Mouse (Mus musculus): Measurements from ENCODE around the gene Gstt2. TPM values are rescaled to one million over a fixed set of nuclear protein-coding genes. Genes with fewer than 3 reads are reported as not detected.

Gstt2 gene
- polyA plus RNA-seq, 1 experiment from 2014 or later = 0.35 TPM

DNA sequence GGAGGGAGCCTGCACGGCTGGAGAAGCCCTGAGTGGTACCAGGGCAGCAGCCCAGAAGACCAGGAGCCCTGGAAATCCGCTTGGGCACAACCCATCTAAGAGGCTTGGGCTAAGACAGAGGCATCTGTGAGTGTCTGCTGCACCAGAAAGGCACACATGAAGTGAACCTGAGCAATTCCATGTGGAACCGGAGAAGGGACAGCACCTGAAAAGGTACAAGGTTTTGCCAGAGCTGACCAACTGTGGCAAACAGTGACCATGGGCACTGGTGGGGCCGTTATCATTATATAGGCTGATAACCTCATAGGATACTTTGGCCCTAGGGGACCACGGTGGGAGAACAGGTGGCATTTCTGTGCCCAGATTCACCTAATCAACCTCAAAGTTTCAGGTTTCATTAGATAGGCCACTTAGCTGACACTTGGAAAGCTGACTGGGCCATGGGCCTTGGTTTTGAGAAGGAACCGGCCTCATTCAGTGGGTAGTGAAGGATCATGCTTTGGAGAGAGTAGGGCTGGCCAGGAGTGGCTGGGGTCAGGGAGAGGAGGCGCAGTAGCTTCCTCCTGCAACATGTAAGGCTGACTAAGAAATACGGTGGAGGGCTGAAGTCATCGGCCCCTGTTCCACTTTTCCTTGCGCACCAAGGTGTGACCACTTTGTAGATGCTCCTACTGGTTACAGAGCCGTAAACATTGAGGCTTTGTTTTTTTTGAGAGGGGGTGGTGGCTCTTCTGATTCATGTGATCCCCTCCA lies 19.1 kb upstream of the Gstt2 start:
- TF ChIP-seq CTCF (IDR thresholded peaks at IDR 0.05) = no peak
- ChIA-PET CTCF (interaction anchor here (1.0 to 1.9 kb wide), 2 partner anchors 91 to 112 kb away, joined by 4 read pairs; no protein-coding TSS in a partner anchor), POLR2A (no interaction called here)
- ATAC-seq = no peak
- in situ Hi-C loops (cut with MboI; ENCODE audit: low pct_unique_long_range_greater_than_20kb) = loop anchor here (5.0 kb wide), 4 partner anchors 89 to 269 kb away; partner anchors contain the start of genes Ggt5 and Gm5134
- no peak for DNase-seq (ENCODE audit: low read depth, low spot score)
- H3K27me3 ChIP-seq = no peaks in the 10 kb centered on the region

GRCm38 (mm10) chr10:75855416-75855981 lies 18.3 kb upstream of the Gstt2 start:
- no peak for ATAC-seq
- ChIA-PET CTCF (interaction anchor here (1.2 to 2.5 kb wide), 2 partner anchors 22 to 111 kb away, joined by 3 to 13 read pairs; no protein-coding TSS in a partner anchor), POLR2A (interaction anchor here (1.5 kb wide), 1 partner anchor 76 kb away, joined by 3 read pairs; no protein-coding TSS in a partner anchor)
- in situ Hi-C loops (cut with MboI; ENCODE audit: low pct_unique_long_range_greater_than_20kb) = loop anchor here (5.0 kb wide), 4 partner anchors 88 to 268 kb away; partner anchors contain the start of genes Ggt5 and Gm5134
- no peak for TF ChIP-seq CTCF (IDR thresholded peaks at IDR 0.05)
- DNase-seq (ENCODE audit: low read depth, low spot score) = no peak
- H3K27me3 ChIP-seq = no peaks in the 10 kb centered on the region

GRCm38 (mm10) chr10:75854791-75855190 lies 17.6 kb upstream of the Gstt2 start:
- in situ Hi-C loops (cut with MboI; ENCODE audit: low pct_unique_long_range_greater_than_20kb) = loop anchor here (5.0 kb wide), 4 partner anchors 87 to 267 kb away; partner anchors contain the start of genes Ggt5 and Gm5134
- no peak for ATAC-seq
- H3K27me3 ChIP-seq = no peaks in the 10 kb centered on the region
- POLR2A ChIA-PET = interaction anchor here (1.5 kb wide), 1 partner anchor 77 kb away, joined by 3 read pairs; no protein-coding TSS in a partner anchor
- CTCF ChIA-PET = interaction anchor here (1.2 to 2.5 kb wide), 2 partner anchors 21 to 110 kb away, joined by 3 to 13 read pairs; no protein-coding TSS in a partner anchor
- DNase-seq (ENCODE audit: low read depth, low spot score) = no peak
- TF ChIP-seq CTCF (IDR thresholded peaks at IDR 0.05) = no peak

- CTCF ChIA-PET = interaction anchor here (1.0 to 2.5 kb wide), 3 partner anchors 17 to 114 kb away, joined by 3 to 13 read pairs (median 3); partner anchors contain the start of gene Gstt2
- ATAC-seq (no peak), DNase-seq (ENCODE audit: low read depth, low spot score) (no peak)
- in situ Hi-C loops (cut with MboI; ENCODE audit: low pct_unique_long_range_greater_than_20kb) = no loop called here
- POLR2A ChIA-PET = interaction anchor here (1.5 kb wide), 1 partner anchor 78 kb away, joined by 3 read pairs; no protein-coding TSS in a partner anchor
- no peak for TF ChIP-seq CTCF (IDR thresholded peaks at IDR 0.05)
- no peaks in the 10 kb centered on the region for H3K27me3 ChIP-seq
Measured at GRCm38 (mm10) chr10:75854096-75854495, 16.9 kb upstream of the Gstt2 start.

DNA sequence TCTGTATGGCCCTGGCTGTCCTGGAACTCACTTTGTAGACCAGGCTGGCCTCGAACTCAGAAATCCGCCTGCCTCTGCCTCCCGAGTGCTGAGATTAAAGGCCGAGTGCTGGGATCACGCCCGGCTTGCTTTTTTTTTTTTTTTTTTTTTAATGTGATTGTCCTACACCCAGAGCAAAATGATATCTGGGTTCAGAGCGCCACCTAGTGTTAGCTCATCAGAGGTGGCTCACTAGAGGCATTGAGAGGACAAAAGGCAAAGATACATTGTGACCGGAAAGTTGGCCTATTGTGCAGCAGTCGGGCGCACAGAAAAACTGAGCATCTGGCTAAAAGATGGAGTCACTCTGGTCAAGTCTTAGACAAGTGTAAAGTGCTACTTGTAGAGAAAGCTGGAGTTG lies 16.2 kb upstream of the Gstt2 start:
- TF ChIP-seq CTCF (IDR thresholded peaks at IDR 0.05) = no peak
- no peak for ATAC-seq
- in situ Hi-C loops (cut with MboI; ENCODE audit: low pct_unique_long_range_greater_than_20kb) = no loop called here
- CTCF ChIA-PET = interaction anchor here (0.6 to 2.5 kb wide), 4 partner anchors 16 to 114 kb away, joined by 3 to 13 read pairs (median 3); partner anchors contain the start of gene Gstt2
- POLR2A ChIA-PET = interaction anchor here (0.7 kb wide), 1 partner anchor 467 kb away, joined by 7 read pairs; no protein-coding TSS in a partner anchor
- H3K27me3 ChIP-seq = no peaks in the 10 kb centered on the region
- no peak for DNase-seq (ENCODE audit: low read depth, low spot score)

DNA sequence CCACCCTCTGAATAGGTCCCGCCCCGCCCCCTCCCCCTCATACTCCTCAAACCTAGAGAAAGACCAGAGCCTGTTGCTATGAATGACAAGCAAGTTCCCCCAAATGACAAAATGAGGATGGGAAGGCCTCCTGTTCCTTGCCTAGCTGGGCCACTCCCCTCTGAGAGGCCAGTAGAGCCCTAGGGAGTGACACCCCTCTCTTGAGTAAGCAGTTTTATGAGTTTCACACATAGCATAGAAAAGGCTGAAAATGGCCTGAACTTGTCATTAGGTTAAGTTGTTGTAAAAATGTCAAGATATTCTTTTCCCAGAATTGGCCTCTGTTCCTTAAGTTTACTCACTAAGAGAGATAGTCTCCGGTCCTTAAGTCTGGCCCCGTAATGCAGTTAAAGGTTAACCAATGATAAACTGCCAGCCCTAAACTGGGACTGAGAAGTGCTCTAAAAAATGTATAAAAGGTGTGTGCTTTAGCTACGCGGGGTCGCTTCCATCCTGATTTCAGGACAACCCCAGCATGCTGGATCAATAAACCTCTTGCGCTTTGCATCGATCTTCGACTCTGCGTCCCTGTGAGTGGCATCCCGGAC lies 15.4 kb upstream of the Gstt2 start:
- in situ Hi-C loops (cut with MboI; ENCODE audit: low pct_unique_long_range_greater_than_20kb) = no loop called here
- TF ChIP-seq CTCF (IDR thresholded peaks at IDR 0.05) = no peak
- ATAC-seq = no peak
- no peaks in the 10 kb centered on the region for H3K27me3 ChIP-seq
- no peak for DNase-seq (ENCODE audit: low read depth, low spot score)
- POLR2A ChIA-PET = interaction anchor here (0.5 to 0.7 kb wide), 2 partner anchors 13 to 467 kb away, joined by 3 to 7 read pairs; no protein-coding TSS in a partner anchor
- CTCF ChIA-PET = interaction anchor here (0.6 to 1.3 kb wide), 2 partner anchors 17 to 113 kb away, joined by 3 read pairs; no protein-coding TSS in a partner anchor

GRCm38 (mm10) chr10:75851681-75852080 lies 14.5 kb upstream of the Gstt2 start:
- DNase-seq (ENCODE audit: low read depth, low spot score) = no peak
- POLR2A ChIA-PET = interaction anchor here (0.6 kb wide), 1 partner anchor 144 kb away, joined by 3 read pairs; no protein-coding TSS in a partner anchor
- CTCF ChIA-PET = no interaction called here
- in situ Hi-C loops (cut with MboI; ENCODE audit: low pct_unique_long_range_greater_than_20kb) = no loop called here
- no peaks in the 10 kb centered on the region for H3K27me3 ChIP-seq
- no peak for ATAC-seq
- no peak for TF ChIP-seq CTCF (IDR thresholded peaks at IDR 0.05)

- no peaks in the 10 kb centered on the region for H3K27me3 ChIP-seq
- in situ Hi-C loops (cut with MboI; ENCODE audit: low pct_unique_long_range_greater_than_20kb) = no loop called here
- DNase-seq (ENCODE audit: low read depth, low spot score) (no peak), ATAC-seq (no peak)
- POLR2A ChIA-PET = interaction anchor here (0.6 kb wide), 1 partner anchor 144 kb away, joined by 3 read pairs; no protein-coding TSS in a partner anchor
- CTCF ChIA-PET = no interaction called here
- TF ChIP-seq CTCF (IDR thresholded peaks at IDR 0.05) = no peak
Measured at GRCm38 (mm10) chr10:75851076-75851475, 13.9 kb upstream of the Gstt2 start.

DNA sequence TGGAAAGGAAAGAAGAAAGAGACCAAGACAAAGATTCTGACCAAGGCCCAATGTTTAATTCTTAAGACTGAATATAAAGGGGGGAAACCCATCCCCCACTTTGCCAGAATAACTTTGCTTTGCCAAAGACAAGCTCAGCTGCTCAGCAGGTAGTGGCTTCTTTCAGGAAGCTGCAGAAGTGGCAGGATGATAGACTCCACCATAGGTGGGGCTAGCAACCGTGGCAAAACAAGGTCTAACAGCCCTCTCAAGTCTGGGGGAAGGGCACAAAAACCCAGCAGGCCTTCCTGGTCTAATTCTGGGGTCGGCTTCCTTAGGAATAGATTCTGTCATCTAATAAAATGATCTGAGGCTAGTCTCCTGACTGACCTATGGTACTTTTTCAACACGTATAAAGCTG lies 11.2 kb upstream of the Gstt2 start:
- in situ Hi-C loops (cut with MboI; ENCODE audit: low pct_unique_long_range_greater_than_20kb) = no loop called here
- no peaks in the 10 kb centered on the region for H3K27me3 ChIP-seq
- CTCF ChIA-PET = interaction anchor here (1.5 kb wide), 1 partner anchor 104 kb away, joined by 5 read pairs; no protein-coding TSS in a partner anchor
- ATAC-seq = no peak
- DNase-seq (ENCODE audit: low read depth, low spot score) = no peak
- POLR2A ChIA-PET = interaction anchor here (0.6 kb wide), 1 partner anchor 124 kb away, joined by 3 read pairs; no protein-coding TSS in a partner anchor
- no peak for TF ChIP-seq CTCF (IDR thresholded peaks at IDR 0.05)

DNA sequence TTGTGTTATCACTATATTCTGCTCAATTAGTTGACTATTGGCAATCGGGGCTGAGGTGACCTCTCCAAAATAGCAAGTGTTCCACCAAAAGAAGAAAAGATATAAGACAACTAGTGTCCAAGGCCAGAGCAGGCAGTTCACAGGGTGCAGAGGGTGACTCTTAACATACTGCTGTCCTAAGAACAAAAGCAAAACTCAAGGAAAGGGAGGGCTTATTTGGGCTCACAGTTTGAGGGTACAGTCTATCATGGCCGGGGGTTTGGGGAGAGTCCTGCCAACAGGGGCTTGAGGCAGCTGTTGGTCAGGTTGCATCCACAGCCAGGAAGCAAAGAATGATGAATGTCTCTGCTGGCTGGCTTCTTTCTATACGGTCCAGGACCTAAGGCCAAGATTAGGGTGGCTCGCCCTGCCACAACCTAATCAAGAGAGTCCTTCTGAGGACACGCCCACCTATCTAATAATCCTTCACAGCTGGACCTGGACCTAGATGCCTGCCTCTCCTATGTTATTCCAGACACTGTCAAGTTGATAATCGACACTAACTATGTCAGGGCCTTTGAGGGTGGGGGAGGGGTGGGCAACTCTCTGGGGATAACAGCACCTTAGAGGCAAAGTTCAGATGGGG lies 8.2 kb upstream of the Gstt2 start:
- ATAC-seq (no peak), DNase-seq (ENCODE audit: low read depth, low spot score) (no peak)
- ChIA-PET CTCF (no interaction called here), POLR2A (no interaction called here)
- peaks cover 6% of the 10 kb centered on the region for H3K27me3 ChIP-seq
- in situ Hi-C loops (cut with MboI; ENCODE audit: low pct_unique_long_range_greater_than_20kb) = no loop called here
- TF ChIP-seq CTCF (IDR thresholded peaks at IDR 0.05) = no peak

Data from Patski (cell line).